ENCODE assay signal across 8 mouse cellular contexts in genomic region chr19:44684061-44684514, GRCm38 (mm10).
DNase-seq lines count a peak whose midpoint lies in the region; ATAC-seq and TF ChIP-seq lines count a peak whose summit lies in the region.

No protein-coding gene starts in this region.

- peaks cover 100% of the 10 kb centered on the region for H3K27me3 ChIP-seq in forebrain, embryonic 10.5 days (ENCODE audit: poor library complexity, severe bottlenecking)
- H3K27me3 ChIP-seq in liver, embryonic 11.5 days (replicated peaks; ENCODE audit: control insufficient read depth, insufficient read depth, low read length): peaks cover 71% of the 10 kb centered on the region

- peak overlapping the region; percentile 61 for H3K4me3 ChIP-seq in ES-E14 (ENCODE audit: insufficient read depth in 1 of 2, low read depth in 1 of 2, low read length in 2 of 2, poor library complexity in 1 of 2, severe bottlenecking in 1 of 2)
- H3K4me3 ChIP-seq in forebrain, embryonic 10.5 days: peak overlapping the region; percentile 44
- peak overlapping the region; percentile 10 for H3K4me3 ChIP-seq in liver, embryonic 11.5 days (ENCODE audit: low read depth, low read length)

- H3K9me3 ChIP-seq in ES-E14 (ENCODE audit: control insufficient read depth, insufficient read depth, low read depth, low read length): no peaks in the 10 kb centered on the region
- H3K9me3 ChIP-seq in forebrain, embryonic 10.5 days: no peaks in the 10 kb centered on the region
- H3K9me3 ChIP-seq in liver, embryonic 11.5 days (ENCODE audit: control insufficient read depth, low read length): no peaks in the 10 kb centered on the region

- H3K9ac ChIP-seq in ES-E14 (ENCODE audit: insufficient read depth, low read depth, low read length, poor library complexity, severe bottlenecking): no peak overlapping the region
- H3K9ac ChIP-seq in liver, embryonic 11.5 days (ENCODE audit: low read depth, low read length): no peak overlapping the region

- H3K4me1 ChIP-seq in ES-E14 (ENCODE audit: control insufficient read depth in 2 of 2, insufficient read depth in 2 of 2, low read length in 2 of 2, poor library complexity in 1 of 2): peaks cover 0 to 15% of the 10 kb centered on the region in 2 experiments; a peak in 3 of 4 replicates
- H3K4me1 ChIP-seq in forebrain, embryonic 10.5 days: peaks cover 26% of the 10 kb centered on the region
- no peaks in the 10 kb centered on the region for H3K4me1 ChIP-seq in liver, embryonic 11.5 days (replicated peaks; ENCODE audit: control insufficient read depth, insufficient read depth, low read length)

- WGBS in forebrain, embryonic 10.5 days: 1% methylated on average over 48 of the region's 48 CpGs
- 3% methylated on average over 48 of the region's 48 CpGs for WGBS in liver, embryonic 11.5 days

- in situ Hi-C loops in ES-E14 (cut with MboI; ENCODE audit: low sequenced_read_pairs in 2 of 2, unreplicated experiment in 2 of 2): no loop called here

- ATAC-seq in liver, embryonic 11.5 days (replicated peaks; ENCODE audit: low FRiP score): no peak

- peak; percentile 6 for DNase-seq in gastrocnemius, adult 18-20 months (ENCODE audit: low spot score)
- DNase-seq in gastrocnemius, postnatal 25 days: no peak
- DNase-seq in ES-E14 (ENCODE audit: low read depth, low spot score): no peak
- no peak for DNase-seq in forebrain, embryonic 10.5 days (ENCODE audit: extremely low spot score, low spot score)
- DNase-seq in induced T-regulatory cell, adult 2 months (ENCODE audit: low read depth): peak; percentile 41
- no peak for DNase-seq in liver, embryonic 11.5 days (ENCODE audit: low spot score)
- DNase-seq in retina, embryonic 14.5 days (ENCODE audit: low spot score): peak; percentile 64
- no peak for DNase-seq in frontal cortex, postnatal 25 days (ENCODE audit: low spot score in 2 of 2)

- H3K4me2 ChIP-seq in liver, embryonic 11.5 days: peak overlapping the region; percentile 46

- no peaks in the 10 kb centered on the region for H3K36me3 ChIP-seq in ES-E14 (ENCODE audit: control insufficient read depth, insufficient read depth, low read length, poor library complexity, severe bottlenecking)
- no peaks in the 10 kb centered on the region for H3K36me3 ChIP-seq in forebrain, embryonic 10.5 days (replicated peaks)
- H3K36me3 ChIP-seq in liver, embryonic 11.5 days (ENCODE audit: control insufficient read depth, insufficient read depth, low read length): no peaks in the 10 kb centered on the region

- no peak overlapping the region for H3K27ac ChIP-seq in ES-E14 (ENCODE audit: insufficient read depth, low read depth, low read length, poor library complexity, severe bottlenecking)
- H3K27ac ChIP-seq in forebrain, embryonic 10.5 days: no peak overlapping the region
- H3K27ac ChIP-seq in liver, embryonic 11.5 days (ENCODE audit: low read depth, low read length): no peak overlapping the region

TF ChIP-seq in ES-E14, 5 proteins besides CTCF, POLR2A, EP300 and RAD21:
- TF ChIP-seq MAFK (IDR thresholded peaks at IDR 0.05; ENCODE audit: insufficient read depth, low read depth, low read length) (no peak), ZC3H11A (IDR thresholded peaks at IDR 0.05; ENCODE audit: borderline replicate concordance, low read depth, low read length) (peak; percentile 10; the same call in 1 of the 2 replicates)

Comparison
In these comparisons a context has a peak if more than half of its experiments do, and no peak if none do; other contexts are left out.
1. DNase-seq: peak in gastrocnemius, adult 18-20 months (single experiment), induced T-regulatory cell, adult 2 months (single experiment) and retina, embryonic 14.5 days (single experiment); none in gastrocnemius, postnatal 25 days (single experiment), ES-E14 (single experiment), forebrain, embryonic 10.5 days (single experiment), liver, embryonic 11.5 days (single experiment) and frontal cortex, postnatal 25 days (0 of 2).
2. H3K4me3 ChIP-seq: peak in every context shown above with its lines; median percentile 61 in ES-E14; 44 in forebrain, embryonic 10.5 days; 10 in liver, embryonic 11.5 days.